Mouse (Mus musculus) limb, embryonic 15.5 days (tissue): ENCODE measurements around the gene BC029722. TPM values are rescaled to one million over a fixed set of nuclear protein-coding genes. Genes with fewer than 3 reads are reported as not detected.
A peak's percentile ranks its signal among the peaks of the same experiment; 100 is the strongest.

Experiments
- ATAC-seq: fragments of 200-750 bp; cut with Nextera tagmentation; 2 replicates; pipeline ENCODE4 v1.8.0; 2017; ENCODE audit warnings: low read depth, moderate TSS enrichment; ENCODE audit not compliant: insufficient number of reproducible peaks, low FRiP score, low TSS enrichment
- H3K27ac ChIP-seq: fragments of 300-500 bp; sonication (generic); 2 replicates; pipeline ENCODE4 v1.5.1; 2015; ENCODE audit warnings: moderate library complexity, mild to moderate bottlenecking, inconsistent platforms
- H3K27me3 ChIP-seq: fragments of 300-500 bp; sonication (generic); 2 replicates; pipeline ENCODE4 v1.6.1; 2015; ENCODE audit warnings: inconsistent platforms
- H3K36me3 ChIP-seq: fragments of 300-500 bp; sonication (generic); 2 replicates; pipeline ENCODE4 v1.6.1; 2015; ENCODE audit warnings: inconsistent platforms
- H3K4me1 ChIP-seq: fragments of 300-500 bp; sonication (generic); 2 replicates; pipeline ENCODE4 v1.6.1; 2015; ENCODE audit warnings: inconsistent platforms
- H3K4me2 ChIP-seq: fragments of 300-500 bp; sonication (generic); 2 replicates; pipeline ENCODE4 v1.6.1; 2015; ENCODE audit warnings: mild to moderate bottlenecking, inconsistent platforms
- H3K4me3 ChIP-seq: fragments of 300-500 bp; sonication (generic); 2 replicates; pipeline ENCODE4 v1.5.1; 2015; ENCODE audit warnings: mild to moderate bottlenecking, inconsistent platforms
- H3K9ac ChIP-seq: fragments of 300-500 bp; sonication (generic); 2 replicates; pipeline ENCODE4 v1.6.1; 2015; ENCODE audit warnings: inconsistent platforms
- H3K9me3 ChIP-seq: fragments of 300-500 bp; sonication (generic); 2 replicates; pipeline ENCODE4 v1.6.1; 2016; ENCODE audit warnings: inconsistent platforms
- WGBS: fragments of 180-500 bp; shearing (Covaris S2); methylation state at CpG from one replicate; pipeline ENCODE4 v1.1.7; 2015; 5-methylcytosine and 5-hydroxymethylcytosine counted together
- polyA plus RNA-seq: library from polyadenylated mRNA; unstranded; fragments of >200 nt; fragmentation: Nextera tagmentation; extraction: Ambion mirVana; gene quantifications from 2 replicates; pipeline ENCODE4 v1.2.1, GENCODE M21; 2015

The BC029722 gene
- polyA plus RNA-seq = 21.5 and 21.7 TPM in 2 replicates

- H3K4me2 ChIP-seq = peak within 1 kb of the TSS; percentile 86
- no peaks in the 10 kb centered on the region for H3K27me3 ChIP-seq
- H3K4me3 ChIP-seq = peak within 1 kb of the TSS; percentile 78
- H3K9ac ChIP-seq = peak within 1 kb of the TSS; percentile 76
- no peak for ATAC-seq
- H3K9me3 ChIP-seq = no peaks in the 10 kb centered on the region
- H3K36me3 ChIP-seq = peaks cover 45% of the 10 kb centered on the region
- peaks cover 27% of the 10 kb centered on the region for H3K4me1 ChIP-seq
- H3K27ac ChIP-seq = peak within 1 kb of the TSS; percentile 88
Observed at GRCm38 (mm10) chr2:155819392-155819448, at the start of gene BC029722. Gene BC029722 (minus strand): TSS chr2:155819426.

DNA sequence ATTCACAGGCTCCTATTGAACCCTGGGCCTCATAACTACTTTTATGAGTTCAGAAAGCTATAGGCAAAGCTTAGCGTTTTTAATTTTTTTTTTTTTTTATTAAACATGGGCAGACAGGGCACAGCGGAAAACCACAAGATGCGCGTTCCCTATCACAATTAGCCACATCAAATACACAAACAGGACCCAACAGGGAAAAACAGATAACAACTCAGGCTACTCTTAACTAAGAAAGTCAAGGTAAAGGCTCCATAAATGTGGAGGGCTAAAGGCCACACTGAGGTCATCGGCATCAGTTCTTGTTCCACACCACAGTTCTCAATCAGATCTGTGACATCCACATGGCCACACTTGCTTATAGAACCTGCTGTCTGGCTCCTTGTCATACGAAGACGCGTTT, 49.1 kb upstream of the BC029722 start:
- peaks cover 7% of the 10 kb centered on the region; the same call in 1 of the 2 replicates for H3K36me3 ChIP-seq
- peaks cover 17% of the 10 kb centered on the region for H3K4me1 ChIP-seq
- H3K4me2 ChIP-seq = no peak overlapping the region
- H3K9ac ChIP-seq = no peak overlapping the region
- 89% methylated on average over 8 of the region's 8 CpGs for WGBS
- H3K9me3 ChIP-seq = no peaks in the 10 kb centered on the region
- H3K27me3 ChIP-seq = no peaks in the 10 kb centered on the region
- H3K27ac ChIP-seq = no peak overlapping the region
- no peak for ATAC-seq
- H3K4me3 ChIP-seq = no peak overlapping the region

DNA sequence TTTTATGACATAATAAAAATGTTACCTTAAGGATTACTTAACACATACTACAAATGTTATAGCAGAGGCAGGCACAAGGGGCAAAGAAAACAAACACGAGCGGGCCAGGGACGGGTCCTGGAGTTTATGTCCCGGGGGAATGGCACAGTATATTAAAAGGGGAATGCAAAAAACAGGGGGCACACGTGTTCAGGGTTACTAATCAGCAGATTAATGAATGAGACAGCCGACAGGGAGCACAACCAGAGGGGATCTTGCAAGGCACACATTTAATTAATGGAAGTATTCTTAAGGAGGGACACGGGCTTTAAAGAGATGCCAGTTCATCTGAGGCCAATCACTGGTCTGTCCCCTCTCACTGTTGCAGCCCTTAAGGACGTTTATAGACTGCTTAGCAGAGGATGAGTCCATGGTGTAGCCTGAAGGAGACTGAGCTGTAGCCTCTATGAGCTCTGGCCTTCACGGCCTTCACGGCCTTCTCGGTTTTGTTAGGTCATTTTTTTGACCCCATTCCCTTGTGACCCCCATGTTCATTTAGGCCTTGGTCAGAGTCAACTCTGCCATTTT, 44.2 kb upstream of the BC029722 start:
- Histone ChIP-seq H3K9ac (no peak overlapping the region), H3K4me1 (peaks cover 9% of the 10 kb centered on the region), H3K4me3 (no peak overlapping the region), H3K36me3 (peaks cover 4% of the 10 kb centered on the region; the same call in 1 of the 2 replicates), H3K9me3 (no peaks in the 10 kb centered on the region), H3K27me3 (no peaks in the 10 kb centered on the region), H3K4me2 (no peak overlapping the region), H3K27ac (peak overlapping the region; percentile 17; the same call in 1 of the 2 replicates)
- 19% methylated on average over 11 of the region's 11 CpGs for WGBS
- ATAC-seq = peak; percentile 61

- Histone ChIP-seq H3K27ac (peak overlapping the region; percentile 12; the same call in 1 of the 2 replicates), H3K9ac (no peak overlapping the region), H3K36me3 (peaks cover 5% of the 10 kb centered on the region), H3K9me3 (no peaks in the 10 kb centered on the region), H3K4me1 (peaks cover 9% of the 10 kb centered on the region), H3K4me3 (no peak overlapping the region), H3K27me3 (no peaks in the 10 kb centered on the region), H3K4me2 (no peak overlapping the region)
- WGBS = 35% methylated on average over 13 of the region's 13 CpGs
- peak; percentile 80 for ATAC-seq
Observed at GRCm38 (mm10) chr2:155862573-155863300, 43.5 kb upstream of the BC029722 start.

GRCm38 (mm10) chr2:155861581-155861980, 42.4 kb upstream of the BC029722 start:
- Histone ChIP-seq H3K9me3 (no peaks in the 10 kb centered on the region), H3K36me3 (peaks cover 14% of the 10 kb centered on the region), H3K27me3 (no peaks in the 10 kb centered on the region), H3K4me3 (no peak overlapping the region), H3K9ac (no peak overlapping the region), H3K4me2 (no peak overlapping the region), H3K27ac (no peak overlapping the region), H3K4me1 (peaks cover 9% of the 10 kb centered on the region)
- 86% methylated on average over 6 of the region's 6 CpGs for WGBS
- ATAC-seq = no peak

- no peak overlapping the region for H3K9ac ChIP-seq
- no peak overlapping the region for H3K27ac ChIP-seq
- H3K27me3 ChIP-seq = no peaks in the 10 kb centered on the region
- H3K9me3 ChIP-seq = no peaks in the 10 kb centered on the region
- H3K36me3 ChIP-seq = peaks cover 27% of the 10 kb centered on the region
- 79% methylated on average over 7 of the region's 7 CpGs for WGBS
- no peak overlapping the region for H3K4me2 ChIP-seq
- H3K4me1 ChIP-seq = peaks cover 9% of the 10 kb centered on the region
- ATAC-seq = no peak
- no peak overlapping the region for H3K4me3 ChIP-seq
Observed at GRCm38 (mm10) chr2:155860102-155860501, 40.9 kb upstream of the BC029722 start.

GRCm38 (mm10) chr2:155852536-155852935, 33.3 kb upstream of the BC029722 start:
- H3K4me1 ChIP-seq = 0 out of 2 replicates have a peak, but pooled peaks cover 8% of the 10 kb centered on the region
- H3K27ac ChIP-seq = no peak overlapping the region
- no peak overlapping the region for H3K9ac ChIP-seq
- no peaks in the 10 kb centered on the region for H3K9me3 ChIP-seq
- no peaks in the 10 kb centered on the region for H3K27me3 ChIP-seq
- WGBS = 64% methylated on average over 5 of the region's 5 CpGs
- ATAC-seq = no peak
- H3K4me3 ChIP-seq = no peak overlapping the region
- no peak overlapping the region for H3K4me2 ChIP-seq
- H3K36me3 ChIP-seq = peaks cover 58% of the 10 kb centered on the region

DNA sequence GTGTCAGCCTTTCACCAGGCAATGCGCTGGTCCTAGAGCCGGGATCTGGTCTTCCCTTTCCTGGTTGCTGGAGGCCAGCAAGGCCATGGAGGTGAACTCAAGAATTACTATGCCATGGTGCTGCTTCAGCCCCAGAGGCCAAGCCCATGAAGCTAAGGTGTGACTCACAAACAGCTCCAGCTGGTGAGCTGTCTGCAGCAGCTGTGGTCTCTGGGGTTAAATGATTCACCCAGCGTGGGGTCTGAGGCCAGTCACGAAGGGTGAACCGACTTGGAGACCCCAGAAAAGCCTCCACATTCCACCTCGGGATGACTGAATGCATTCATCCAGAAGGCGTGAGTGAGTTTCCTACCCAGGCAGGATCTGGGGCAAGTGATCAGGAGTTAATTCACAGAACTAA, 30.9 kb upstream of the BC029722 start:
- ATAC-seq = no peak
- Histone ChIP-seq H3K4me3 (no peak overlapping the region), H3K27ac (no peak overlapping the region), H3K27me3 (no peaks in the 10 kb centered on the region), H3K9ac (no peak overlapping the region), H3K9me3 (no peaks in the 10 kb centered on the region), H3K4me1 (peaks cover 18% of the 10 kb centered on the region; the same call in 1 of the 2 replicates), H3K4me2 (no peak overlapping the region), H3K36me3 (peaks cover 53% of the 10 kb centered on the region)
- WGBS = 79% methylated on average over 7 of the region's 7 CpGs

GRCm38 (mm10) chr2:155849464-155849863, 30.2 kb upstream of the BC029722 start:
- no peak overlapping the region for H3K4me2 ChIP-seq
- no peak overlapping the region for H3K27ac ChIP-seq
- H3K4me1 ChIP-seq = peaks cover 18% of the 10 kb centered on the region; the same call in 1 of the 2 replicates
- no peak overlapping the region for H3K4me3 ChIP-seq
- H3K9ac ChIP-seq = no peak overlapping the region
- 56% methylated on average over 7 of the region's 7 CpGs for WGBS
- no peak for ATAC-seq
- no peaks in the 10 kb centered on the region for H3K9me3 ChIP-seq
- peaks cover 59% of the 10 kb centered on the region for H3K36me3 ChIP-seq
- no peaks in the 10 kb centered on the region for H3K27me3 ChIP-seq

- no peak overlapping the region for H3K9ac ChIP-seq
- H3K27me3 ChIP-seq = no peaks in the 10 kb centered on the region
- H3K27ac ChIP-seq = no peak overlapping the region
- no peaks in the 10 kb centered on the region for H3K9me3 ChIP-seq
- no peak for ATAC-seq
- H3K4me3 ChIP-seq = no peak overlapping the region
- H3K4me2 ChIP-seq = no peak overlapping the region
- peaks cover 18% of the 10 kb centered on the region; the same call in 1 of the 2 replicates for H3K4me1 ChIP-seq
- 21% methylated on average over 6 of the region's 6 CpGs for WGBS
- H3K36me3 ChIP-seq = peaks cover 53% of the 10 kb centered on the region
Observed at GRCm38 (mm10) chr2:155848291-155848690, 29.1 kb upstream of the BC029722 start.

- WGBS = 46% methylated on average over 8 of the region's 8 CpGs
- Histone ChIP-seq H3K9ac (no peak overlapping the region), H3K9me3 (no peaks in the 10 kb centered on the region), H3K4me3 (no peak overlapping the region), H3K4me1 (peaks cover 15% of the 10 kb centered on the region; the same call in 1 of the 2 replicates), H3K36me3 (peaks cover 53% of the 10 kb centered on the region), H3K27ac (0 out of 2 replicates have a peak overlapping the region, but pooled peaks have one; percentile 47), H3K27me3 (no peaks in the 10 kb centered on the region), H3K4me2 (no peak overlapping the region)
- ATAC-seq = peak; percentile 59; the same call in 1 of the 2 replicates
Observed at GRCm38 (mm10) chr2:155846930-155847329, 27.7 kb upstream of the BC029722 start.

GRCm38 (mm10) chr2:155838961-155839360, 19.7 kb upstream of the BC029722 start:
- no peak overlapping the region for H3K27ac ChIP-seq
- H3K9ac ChIP-seq = no peak overlapping the region
- ATAC-seq = no peak
- no peaks in the 10 kb centered on the region for H3K4me1 ChIP-seq
- no peaks in the 10 kb centered on the region for H3K36me3 ChIP-seq
- 82% methylated on average over 4 of the region's 4 CpGs for WGBS
- H3K4me2 ChIP-seq = no peak overlapping the region
- no peaks in the 10 kb centered on the region for H3K27me3 ChIP-seq
- no peaks in the 10 kb centered on the region for H3K9me3 ChIP-seq
- no peak overlapping the region for H3K4me3 ChIP-seq
